Mouse (Mus musculus) layer of hippocampus, adult 9-11 months (tissue): ENCODE measurements at regions not wholly inside any gene's neighbourhood (a gene's known extent, or its start where the extent isn't known, plus 50 kb on each side); places are given as distances from the start of the nearest gene placed in this dataset.
"Not testable (repeated sequence)": the region's sequence is repeated elsewhere in the genome, so short reads cannot be mapped to it uniquely, and the experiment has no call there.

Experiments used
- DNase-seq: peaks from one replicate; pipeline ENCODE4 v3.0.0; 2022

DNA sequence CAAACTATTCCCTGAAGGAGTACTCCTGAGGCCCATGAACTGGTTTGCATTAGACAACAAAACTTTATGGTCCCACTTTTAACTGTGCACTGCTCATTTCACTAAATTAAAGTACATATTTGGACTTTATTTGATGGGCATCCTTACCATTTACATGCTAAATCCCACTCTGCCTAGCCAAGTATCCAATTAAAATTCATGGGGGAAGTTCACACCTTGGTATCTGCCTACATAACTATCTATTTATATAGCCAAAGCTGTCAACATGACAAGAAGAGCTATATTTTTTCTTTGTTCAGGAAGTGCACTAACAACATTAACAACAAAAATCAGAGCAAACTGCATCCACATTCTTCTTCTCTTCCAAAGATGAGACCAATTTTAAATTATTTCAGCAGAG is 317.7 kb upstream of the Nwd2 start:
- no peak for DNase-seq

DNA sequence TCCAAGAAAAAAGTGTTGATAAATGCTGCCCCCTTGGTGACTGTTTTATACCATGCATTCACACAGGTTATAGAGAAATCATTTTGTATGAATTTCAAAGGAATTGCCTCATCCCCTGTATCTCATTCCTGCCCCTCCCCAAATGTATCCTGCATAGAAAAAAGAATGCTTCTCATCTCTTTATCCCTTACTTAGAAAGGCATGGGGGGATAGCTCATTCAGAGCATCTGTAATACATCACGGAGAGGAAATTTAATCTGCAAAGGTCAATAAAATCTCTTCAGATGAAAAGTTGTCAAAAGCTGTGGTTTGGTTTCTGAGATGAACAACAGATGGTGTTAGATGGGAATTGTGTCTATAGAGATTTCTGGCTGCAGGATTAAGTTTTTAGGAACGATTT is 297.8 kb upstream of the Nwd2 start:
- DNase-seq = no peak

- peak; percentile 67 for DNase-seq
Observed at GRCm38 (mm10) chr5:63391956-63392355, 256.9 kb upstream of the Nwd2 start.

DNA sequence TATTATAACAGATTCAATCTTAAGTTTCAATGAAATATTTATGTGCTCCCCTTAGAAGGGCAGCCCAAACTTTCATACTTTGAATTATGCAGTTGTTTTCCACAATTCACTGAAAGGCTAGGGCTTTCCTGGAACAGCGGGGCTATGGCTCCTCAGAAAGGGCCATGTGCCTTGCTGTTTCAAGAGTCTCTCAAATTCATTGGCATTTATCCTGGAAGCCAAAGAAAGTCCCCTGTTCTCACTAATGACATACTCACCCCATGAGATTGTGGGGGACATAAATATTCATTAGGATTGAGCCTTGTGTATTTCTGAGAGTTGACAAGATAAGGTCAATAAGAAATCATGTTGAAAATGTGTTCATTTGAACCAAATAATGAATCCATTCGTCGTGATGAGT is 250.9 kb upstream of the Nwd2 start:
- DNase-seq = no peak

GRCm38 (mm10) chr5:63430167-63430566 is 218.7 kb upstream of the Nwd2 start:
- no peak for DNase-seq

GRCm38 (mm10) chr5:63444407-63444806 is 204.5 kb upstream of the Nwd2 start:
- DNase-seq = no peak

DNA sequence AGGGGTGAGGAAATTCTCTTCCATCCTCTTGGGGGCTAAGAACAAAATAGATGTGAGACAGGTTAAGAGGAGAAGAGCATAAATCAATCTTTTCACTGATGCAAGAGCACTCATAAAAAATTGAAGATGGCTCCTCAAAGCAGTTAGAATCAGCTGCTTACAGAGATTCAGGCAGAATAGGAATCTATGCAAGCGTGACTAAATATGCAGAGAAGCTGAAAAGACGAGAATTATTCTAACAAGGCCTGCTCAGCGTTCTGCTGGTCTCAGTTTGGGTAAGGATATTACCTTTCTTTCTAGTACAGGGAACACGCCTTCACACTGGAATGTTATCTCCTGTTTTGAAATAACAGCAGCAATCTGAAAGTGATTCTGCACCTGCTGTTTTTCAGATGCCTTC is 203.7 kb upstream of the Nwd2 start:
- peak; percentile 36 for DNase-seq

DNA sequence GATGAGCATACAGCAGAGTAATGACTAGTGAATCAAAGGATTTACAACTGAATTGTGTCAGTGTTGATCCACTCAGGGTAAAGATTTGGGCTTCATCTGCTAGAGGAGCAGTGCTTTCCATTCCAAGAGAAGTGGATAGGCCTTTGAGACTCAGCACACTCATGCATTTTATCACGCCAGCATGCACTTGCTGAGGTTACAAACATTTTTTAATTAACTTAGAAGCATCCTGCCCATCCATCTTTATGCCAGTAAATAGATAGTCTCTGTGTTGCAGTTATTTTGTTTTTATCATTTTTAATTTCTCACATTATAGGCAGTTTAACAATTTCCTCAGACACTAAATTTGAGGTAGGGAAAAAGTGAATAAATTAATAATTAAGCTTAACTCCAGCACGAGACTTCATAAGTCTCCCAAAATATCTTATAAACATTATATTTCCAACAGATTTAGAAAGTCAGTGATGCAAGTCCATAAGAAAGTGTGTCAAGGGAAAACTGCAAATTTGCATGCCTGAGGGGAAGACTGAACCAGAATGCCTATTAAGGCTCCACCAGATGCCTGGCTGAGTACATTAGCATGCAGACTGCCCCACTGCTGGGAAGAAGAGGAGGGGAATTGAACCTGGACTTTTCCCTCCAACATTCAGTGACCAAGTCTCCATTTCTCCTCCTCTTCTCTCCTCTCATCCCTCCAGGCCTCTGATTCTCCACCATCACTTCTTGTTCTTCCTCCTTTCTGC is 180.2 kb upstream of the Nwd2 start:
- DNase-seq = no peak

- peak; percentile 20 for DNase-seq
Observed at GRCm38 (mm10) chr5:63469701-63470100, 179.2 kb upstream of the Nwd2 start.

DNA sequence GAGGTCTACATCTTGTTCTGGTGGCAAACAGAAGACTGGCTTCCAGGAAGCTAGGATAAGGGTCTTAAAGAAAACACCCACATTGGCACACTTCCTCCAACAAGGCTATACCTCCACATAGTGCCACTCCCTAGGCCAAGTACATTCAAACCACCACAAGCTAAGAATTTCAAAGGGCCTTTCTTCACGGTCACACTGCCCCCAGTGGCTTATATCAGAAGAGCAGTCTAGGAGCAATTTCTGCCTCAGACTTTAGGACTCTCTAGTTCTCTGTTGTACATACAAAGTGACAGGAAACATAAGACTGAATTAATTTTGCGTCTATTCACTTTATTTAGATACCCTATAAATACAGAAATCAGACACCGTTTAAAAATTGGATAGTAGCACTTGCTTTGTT is 175.7 kb upstream of the Nwd2 start:
- DNase-seq = no peak

DNA sequence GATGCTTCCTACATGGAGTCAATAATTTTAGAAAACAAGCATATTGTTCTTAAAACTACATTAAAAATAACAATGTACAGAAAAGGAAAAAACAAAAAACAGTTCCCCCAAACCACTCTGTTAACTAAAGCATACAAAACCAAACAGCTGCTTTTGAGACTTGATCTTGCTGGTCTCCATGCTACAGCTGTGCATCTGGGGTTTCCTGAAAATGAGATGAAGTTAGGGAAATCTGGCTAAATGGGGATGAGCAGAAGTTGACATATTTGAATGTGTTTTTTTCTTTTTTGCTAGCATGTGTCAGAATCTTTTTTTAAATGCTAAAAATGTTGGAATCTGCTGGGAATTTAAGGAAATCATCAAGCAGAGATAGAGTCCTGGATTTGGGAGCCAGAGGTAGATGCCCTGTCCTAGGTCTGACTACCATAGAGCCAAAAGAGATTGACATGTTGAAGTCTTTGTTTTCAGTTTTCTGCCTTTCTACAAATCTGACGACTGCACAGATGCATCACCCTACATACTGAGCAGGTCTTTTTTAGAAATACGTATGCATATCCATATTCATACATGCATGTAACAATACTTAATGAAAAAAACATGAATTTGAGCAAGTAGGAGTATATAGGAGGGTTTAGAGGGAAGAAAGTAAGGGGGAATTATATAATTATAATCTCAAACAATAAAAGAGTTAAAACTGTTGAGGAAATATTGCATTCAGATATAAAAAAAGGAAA is 172.5 kb upstream of the Nwd2 start:
- DNase-seq = no peak

DNA sequence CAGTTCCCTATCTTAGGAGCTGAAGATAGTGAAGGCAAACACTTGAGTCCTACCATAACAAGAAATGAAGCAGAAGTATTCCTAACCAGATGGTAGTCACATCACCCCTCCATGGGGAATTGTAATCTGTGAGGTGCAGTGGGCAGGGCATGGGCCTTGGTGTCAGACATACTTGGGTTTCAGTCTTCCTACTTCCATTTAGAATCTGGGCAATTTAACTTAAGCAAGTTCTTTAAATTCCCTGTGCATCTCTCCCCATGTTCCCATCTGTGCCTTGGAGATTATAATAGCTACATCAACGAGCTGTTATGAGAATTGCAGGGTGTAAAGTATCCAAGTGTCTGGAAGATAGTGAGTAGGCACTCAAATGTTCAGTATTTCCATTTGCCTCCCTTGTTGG is 149.9 kb upstream of the Nwd2 start:
- DNase-seq = peak; percentile 63

DNA sequence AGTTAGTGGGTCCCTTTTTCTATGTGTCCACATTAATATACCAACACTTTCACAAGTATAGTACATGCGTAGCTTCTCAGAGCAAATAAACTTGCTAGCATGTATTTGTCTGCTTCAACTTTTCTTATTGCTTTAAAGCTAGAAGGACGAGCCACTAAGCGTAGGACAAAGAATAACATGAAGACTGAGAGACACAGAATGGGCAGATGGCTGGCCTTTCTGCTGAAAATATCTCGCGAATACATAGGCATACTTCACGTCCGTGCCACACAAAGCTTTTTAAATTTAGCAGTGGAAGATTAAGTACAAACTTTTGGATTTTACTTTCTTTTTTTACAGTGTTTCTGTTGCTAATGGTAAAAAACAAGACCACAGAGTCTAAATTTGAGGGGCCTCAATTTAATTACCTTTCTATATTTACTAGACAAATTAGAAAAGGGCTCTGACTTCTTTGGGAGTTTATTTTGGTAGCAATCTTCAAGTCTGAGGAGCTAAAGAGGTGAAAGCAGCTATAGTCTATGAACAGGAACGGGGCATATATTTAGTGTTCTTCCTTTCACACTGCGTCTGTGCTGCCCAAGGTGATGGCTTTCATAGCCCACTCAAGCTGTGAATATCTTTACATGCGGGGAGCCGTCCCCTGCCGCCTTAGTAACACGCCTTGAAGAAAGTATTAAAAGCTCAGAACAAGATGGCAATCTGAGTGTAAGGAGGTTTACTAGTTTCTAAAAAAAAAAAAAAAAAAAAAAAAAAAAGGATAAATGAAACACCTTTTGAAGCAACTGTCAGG is 145.7 kb upstream of the Nwd2 start:
- DNase-seq = peak; percentile 37

DNA sequence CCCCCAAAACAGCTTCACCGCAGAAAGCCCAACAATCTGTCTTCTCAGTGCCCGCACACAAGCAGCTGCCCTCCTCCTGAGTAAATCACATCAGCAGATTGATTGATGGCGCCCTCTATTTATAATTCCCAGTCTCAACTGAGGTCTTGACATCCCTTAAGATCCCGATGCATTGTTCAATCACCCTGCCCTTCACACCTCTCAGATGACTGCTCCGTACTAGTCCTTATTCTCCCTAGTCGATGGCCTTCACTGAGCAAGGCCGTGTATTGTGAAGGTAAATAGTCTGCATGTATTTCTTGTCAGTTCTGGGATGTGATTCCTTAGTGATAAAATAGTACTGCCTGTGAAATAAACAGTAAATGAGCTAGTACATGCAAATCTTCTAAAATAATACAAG is 114.7 kb upstream of the Nwd2 start:
- no peak for DNase-seq

DNA sequence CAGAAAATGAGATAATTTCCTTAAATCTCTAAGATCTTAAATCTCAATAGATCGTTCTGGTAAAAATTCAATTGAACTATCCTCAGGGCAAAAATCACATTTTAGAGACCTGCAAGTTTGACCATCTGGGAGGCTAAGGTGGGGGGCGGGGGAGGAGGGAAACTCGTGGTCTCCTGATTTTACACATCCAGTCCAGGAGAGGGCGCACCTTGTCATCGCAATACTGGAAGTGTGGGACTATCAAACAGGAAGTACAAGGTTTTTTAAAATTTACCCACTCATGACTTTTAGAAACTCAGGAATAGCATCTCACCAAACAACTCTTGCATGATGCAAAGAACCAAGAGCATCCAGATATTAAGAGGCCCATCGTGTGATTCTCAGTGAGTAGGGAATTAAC is 108.4 kb upstream of the Nwd2 start:
- DNase-seq = no peak

GRCm38 (mm10) chr5:63545482-63545881 is 103.4 kb upstream of the Nwd2 start:
- DNase-seq = no peak

DNA sequence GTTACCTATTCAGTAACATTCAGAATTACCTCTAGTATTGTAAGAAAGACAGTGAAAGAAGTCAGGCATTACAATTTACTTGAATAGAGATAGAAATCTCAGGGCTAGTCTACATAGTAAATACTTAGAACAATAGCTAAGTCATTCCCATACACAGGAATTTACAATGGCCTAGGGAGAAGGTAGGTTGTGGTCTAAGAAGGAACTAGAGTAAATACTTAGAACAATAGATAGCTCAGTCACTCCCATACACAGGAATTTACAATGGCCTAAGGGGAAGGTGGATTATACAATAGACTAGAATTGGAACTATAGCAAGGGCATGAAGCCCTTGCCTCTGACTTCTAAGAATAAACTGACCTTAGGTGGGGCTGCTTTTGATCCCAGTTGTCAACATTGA is 83.0 kb upstream of the Nwd2 start:
- not testable (repeated sequence) for DNase-seq

GRCm38 (mm10) chr5:63575401-63575800 is 73.5 kb upstream of the Nwd2 start:
- DNase-seq = no peak

DNA sequence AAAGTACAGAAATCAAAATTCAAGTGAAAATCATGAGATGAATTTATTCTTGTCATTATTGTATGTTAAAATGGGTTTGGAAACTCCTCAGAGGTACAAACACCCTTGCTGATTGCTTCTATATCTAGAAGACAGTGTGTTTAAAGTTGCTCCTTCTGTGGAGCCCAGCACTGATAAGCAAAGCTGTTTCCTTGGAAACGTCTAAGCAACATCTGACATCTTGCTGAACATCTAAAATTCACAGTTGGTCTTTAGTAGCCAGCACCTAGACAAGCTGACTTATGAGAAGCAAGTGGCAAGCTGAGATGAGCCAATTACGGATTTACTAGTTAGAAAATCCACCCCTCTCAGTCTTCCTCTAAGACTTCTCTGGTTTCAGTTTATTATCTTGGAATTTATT is 69.5 kb upstream of the Nwd2 start:
- DNase-seq = peak; percentile 27

DNA sequence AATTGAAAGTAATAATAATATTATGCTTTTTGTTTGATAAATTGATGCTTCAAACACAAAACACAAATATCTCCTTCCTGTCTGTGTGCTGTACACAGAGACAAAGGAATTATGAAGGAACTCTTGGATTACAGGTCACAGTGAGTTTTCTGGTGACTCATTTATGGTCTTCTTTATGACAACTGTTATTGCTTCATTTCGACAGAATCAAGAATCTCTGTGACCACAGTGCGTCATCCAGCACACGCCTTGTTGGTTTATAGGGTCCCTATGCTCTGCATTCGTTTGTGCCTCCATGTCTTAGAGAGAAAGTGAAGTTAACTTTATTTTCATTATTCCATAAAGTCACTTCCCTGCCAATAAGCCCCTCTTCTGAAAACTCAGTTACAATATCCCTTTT is 61.9 kb upstream of the Nwd2 start:
- no peak for DNase-seq

GRCm38 (mm10) chr5:63587855-63588254 is 61.0 kb upstream of the Nwd2 start:
- DNase-seq = no peak
